Mouse (Mus musculus) liver, embryonic 12.5 days (tissue): Measurements from ENCODE around the gene Spaca1. TPM values are rescaled to one million over a fixed set of nuclear protein-coding genes. Genes with fewer than 3 reads are reported as not detected.

ENCODE experiments used
- polyA plus RNA-seq: library from polyadenylated mRNA; unstranded; fragments of >200 nt; fragmentation: Nextera tagmentation; extraction: Ambion mirVana; gene quantifications from 2 replicates; pipeline ENCODE4 v1.2.1, GENCODE M21; 2016

Spaca1 gene
- polyA plus RNA-seq, 1 experiment from 2014 or later, result 0.26 TPM

Other genes starting within 250 kb of the Spaca1 start
- gene Cnr1, start 125.6 kb downstream of the Spaca1 start, polyA plus RNA-seq, result 0.26 and 0.30 TPM in 2 replicates